Mouse (Mus musculus) T-helper 2 cell (primary cell): Measurements from ENCODE around the gene Cd209c.

Experiments
- in situ Hi-C: fragments of 300-600 bp; cut with MboI, MseI; formaldehyde crosslinking; loops from one replicate; pipeline ENCODE4 v1.15.1; 2025; ENCODE audit warnings: high pct_unique_total_duplicates

Cd209c gene

GRCm38 (mm10) chr8:3954646-3955045, at the start of gene Cd209c:
TSS of gene Cd209c (minus strand) at chr8:3954746.
- in situ Hi-C loops, result no loop called here

GRCm38 (mm10) chr8:3994219-3994618, 39.7 kb upstream of the Cd209c start:
- in situ Hi-C loops, result no loop called here

- in situ Hi-C loops, result no loop called here
Measured at GRCm38 (mm10) chr8:3956037-3956436, 1.5 kb upstream of the Cd209c start.

- in situ Hi-C loops, result no loop called here
Measured at GRCm38 (mm10) chr8:3940023-3940422, 14.5 kb downstream of the Cd209c start.

GRCm38 (mm10) chr8:3926744-3927143, 27.8 kb downstream of the Cd209c start, which contains the start of gene Cd209b:
TSS of gene Cd209b (minus strand) at chr8:3926844.
- in situ Hi-C loops, result no loop called here
